Mouse (Mus musculus): ENCODE measurements around the gene 4930404N11Rik.

Gene 4930404N11Rik

GRCm38 (mm10) chr10:81401521-81402226, 36.1 kb upstream of the 4930404N11Rik start:
- peak; percentile 79 to 81 for DNase-seq (ENCODE audit: low spot score in 2 of 2)

- no peak for DNase-seq (ENCODE audit: low spot score in 2 of 2)
Measured at GRCm38 (mm10) chr10:81401205-81401520, 35.5 kb upstream of the 4930404N11Rik start.

- no peak for DNase-seq (ENCODE audit: low spot score in 2 of 2)
Measured at GRCm38 (mm10) chr10:81400371-81401204, 35.0 kb upstream of the 4930404N11Rik start.

GRCm38 (mm10) chr10:81399798-81400308, 34.2 kb upstream of the 4930404N11Rik start:
- DNase-seq (ENCODE audit: low spot score in 2 of 2): no peak

- no peak for DNase-seq (ENCODE audit: low spot score in 2 of 2)
Measured at GRCm38 (mm10) chr10:81399296-81399695, 33.7 kb upstream of the 4930404N11Rik start.

- DNase-seq (ENCODE audit: low spot score in 2 of 2): no peak
Measured at GRCm38 (mm10) chr10:81396749-81397148, 31.1 kb upstream of the 4930404N11Rik start.

- no peak for DNase-seq (ENCODE audit: low spot score in 2 of 2)
Measured at GRCm38 (mm10) chr10:81395865-81396264, 30.2 kb upstream of the 4930404N11Rik start.

GRCm38 (mm10) chr10:81395127-81395526, 29.5 kb upstream of the 4930404N11Rik start:
- DNase-seq (ENCODE audit: low spot score in 2 of 2): peak in 1 of 2 experiments; percentile 77

GRCm38 (mm10) chr10:81393456-81394063, 27.9 kb upstream of the 4930404N11Rik start:
- no peak for DNase-seq (ENCODE audit: low spot score in 2 of 2)

- no peak for DNase-seq (ENCODE audit: low spot score in 2 of 2)
Measured at GRCm38 (mm10) chr10:81392781-81393185, 27.2 kb upstream of the 4930404N11Rik start, which contains the start of gene Smim24. Smim24 (plus strand) TSS chr10:81393051.

GRCm38 (mm10) chr10:81392270-81392669, 26.7 kb upstream of the 4930404N11Rik start:
- DNase-seq (ENCODE audit: low spot score in 2 of 2): no peak

GRCm38 (mm10) chr10:81390678-81390965, 25.0 kb upstream of the 4930404N11Rik start:
- no peak for DNase-seq (ENCODE audit: low spot score in 2 of 2)

GRCm38 (mm10) chr10:81389801-81390677, 24.4 kb upstream of the 4930404N11Rik start:
- DNase-seq (ENCODE audit: low spot score in 2 of 2): peak in 1 of 2 experiments; percentile 82

- no peak for DNase-seq (ENCODE audit: low spot score in 2 of 2)
Measured at GRCm38 (mm10) chr10:81389373-81389772, 23.8 kb upstream of the 4930404N11Rik start.

GRCm38 (mm10) chr10:81388505-81389055, 23.0 kb upstream of the 4930404N11Rik start, which contains the start of gene Gm48552:
Gm48552 (plus strand) TSS chr10:81389005.
- DNase-seq (ENCODE audit: low spot score in 2 of 2): no peak

GRCm38 (mm10) chr10:81387716-81388115, 22.1 kb upstream of the 4930404N11Rik start:
- DNase-seq (ENCODE audit: low spot score in 2 of 2): no peak

GRCm38 (mm10) chr10:81385603-81386306, 20.1 kb upstream of the 4930404N11Rik start:
- DNase-seq (ENCODE audit: low spot score in 2 of 2): no peak

GRCm38 (mm10) chr10:81384605-81384982, 19.0 kb upstream of the 4930404N11Rik start:
- no peak for DNase-seq (ENCODE audit: low spot score in 2 of 2)

- DNase-seq (ENCODE audit: low spot score in 2 of 2): peak; percentile 97 to 100
Measured at GRCm38 (mm10) chr10:81383802-81384604, 18.4 kb upstream of the 4930404N11Rik start, which contains the start of the genes Dohh and Gm48551. Dohh (plus strand) TSS chr10:81384428. Gm48551 (plus strand) TSS chr10:81384466.
